Mouse (Mus musculus) heart, postnatal 25 days (tissue): Measurements from ENCODE around the gene Pou3f1. TPM values are rescaled to one million over a fixed set of nuclear protein-coding genes. Genes with fewer than 3 reads are reported as not detected.

Experiments
- DNase-seq: peaks from one replicate; pipeline ENCODE4 v3.0.0; 2022; ENCODE audit warnings: low spot score
- intact Hi-C: fragments of 180-260 bp; cut with DNase I; formaldehyde crosslinking; loops from one replicate; pipeline ENCODE4 v1.15.1; 2025
- total RNA-seq, 2 experiments: library from RNA; stranded (reverse); gene quantifications; 2 replicates each; pipeline ENCODE4 v1.2.3; 2021

Pou3f1 gene
- under 1 TPM; 0.08 to 0.14 TPM for total RNA-seq

DNA sequence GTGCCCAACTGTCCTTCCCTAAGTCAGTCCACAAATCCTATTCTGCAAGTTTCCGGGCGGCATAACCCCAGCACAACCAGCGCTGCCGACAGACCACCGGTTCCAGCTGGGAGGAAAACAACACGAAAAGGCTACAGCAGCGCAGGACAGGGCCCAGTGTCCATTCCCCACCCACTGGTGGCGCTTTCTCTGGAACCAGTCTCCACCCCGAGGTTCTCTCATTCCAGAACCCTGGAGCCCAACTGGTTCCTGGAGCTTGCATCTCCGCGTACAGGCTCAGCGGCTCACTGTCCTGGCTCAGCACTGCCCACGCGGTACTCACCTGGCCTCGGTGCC lies at the start of gene Pou3f1:
Pou3f1 (plus strand) TSS at position 290 of the 336 bp plus-strand sequence.
- intact Hi-C loops = loop anchor here (5.0 kb wide), 1 partner anchor 429 kb away; no protein-coding TSS in a partner anchor
- DNase-seq = no peak

DNA sequence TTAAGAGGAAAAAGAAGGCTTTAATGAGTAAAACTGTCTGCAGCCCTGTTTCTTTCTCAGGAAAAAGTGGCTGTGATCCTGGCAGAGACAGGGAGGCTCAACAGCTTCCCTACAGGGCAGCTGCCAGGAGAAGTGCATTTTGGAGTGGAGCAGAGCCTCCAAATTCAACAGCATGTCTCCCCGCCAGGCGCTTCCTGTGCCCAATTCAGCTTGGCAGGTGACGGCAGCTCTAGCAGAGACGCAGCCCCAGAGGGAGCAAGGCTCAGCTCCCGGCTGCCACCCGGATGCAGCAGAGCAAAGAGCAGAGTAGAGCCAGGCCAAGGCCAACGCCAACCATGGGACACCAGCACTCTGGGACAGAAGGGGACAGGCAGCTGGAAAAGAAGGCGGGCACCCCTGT lies 49.4 kb upstream of the Pou3f1 start:
- DNase-seq = no peak
- intact Hi-C loops = no loop called here

DNA sequence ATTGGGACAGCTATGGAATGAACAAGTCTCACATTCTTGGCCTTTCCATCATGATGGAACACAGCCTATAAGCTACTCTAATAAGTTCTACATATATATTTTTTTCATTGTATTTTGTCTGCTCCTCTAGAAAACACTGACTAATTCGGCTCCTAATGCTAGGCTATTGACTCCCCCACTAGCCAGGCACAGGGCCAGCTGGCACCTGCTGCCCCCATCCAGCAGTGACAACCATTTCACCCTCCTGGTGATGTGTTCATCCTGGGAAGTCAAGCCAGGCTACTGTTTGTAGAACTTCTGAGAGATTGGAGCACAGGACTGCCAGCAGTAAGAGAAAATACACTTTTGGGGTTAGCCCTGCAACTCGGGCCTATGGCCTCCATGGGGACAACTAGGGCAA lies 46.5 kb upstream of the Pou3f1 start:
- no peak for DNase-seq
- intact Hi-C loops = no loop called here

DNA sequence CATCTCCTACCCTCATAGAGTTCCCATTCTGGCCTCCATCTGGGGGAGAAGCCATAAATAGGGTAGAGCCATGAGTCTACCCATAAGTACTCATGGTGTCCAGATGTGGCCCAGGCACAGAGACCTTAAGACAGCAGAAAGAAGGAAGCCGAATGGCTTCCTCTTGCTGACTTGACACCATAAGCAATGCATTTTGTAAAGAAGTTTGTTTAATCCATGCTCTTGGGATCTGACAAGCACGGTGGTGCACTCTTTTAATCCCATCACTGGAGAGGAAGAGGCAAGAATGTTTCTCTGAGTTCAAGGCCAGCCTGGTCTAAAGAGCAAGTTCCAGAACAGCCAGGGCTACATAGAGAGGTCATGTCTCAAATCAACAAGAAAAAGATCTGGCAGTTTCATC lies 45.9 kb upstream of the Pou3f1 start, which contains the start of gene 3100002H09Rik:
3100002H09Rik (minus strand) TSS at position 101 of the 400 bp plus-strand sequence.
- no peak for DNase-seq
- intact Hi-C loops = no loop called here

DNA sequence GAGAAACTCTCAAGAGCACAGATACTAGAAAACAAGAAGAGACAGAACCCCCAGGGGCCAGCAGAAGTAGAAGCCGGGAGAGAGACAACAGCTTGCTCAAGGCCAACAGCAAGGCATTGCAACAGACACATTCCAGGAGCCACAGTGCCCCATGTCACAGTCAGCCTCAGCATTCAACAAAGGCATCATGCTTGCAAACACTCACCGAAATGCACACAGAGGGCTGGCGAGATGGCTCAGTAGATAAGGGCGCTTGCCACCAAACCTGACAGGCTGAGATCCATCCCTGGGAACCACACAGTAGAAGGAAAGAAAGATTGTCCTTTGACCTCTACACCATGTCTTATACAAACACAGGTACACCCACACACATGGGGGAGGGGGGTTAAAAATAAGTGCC lies 44.8 kb upstream of the Pou3f1 start:
- intact Hi-C loops = no loop called here
- no peak for DNase-seq

DNA sequence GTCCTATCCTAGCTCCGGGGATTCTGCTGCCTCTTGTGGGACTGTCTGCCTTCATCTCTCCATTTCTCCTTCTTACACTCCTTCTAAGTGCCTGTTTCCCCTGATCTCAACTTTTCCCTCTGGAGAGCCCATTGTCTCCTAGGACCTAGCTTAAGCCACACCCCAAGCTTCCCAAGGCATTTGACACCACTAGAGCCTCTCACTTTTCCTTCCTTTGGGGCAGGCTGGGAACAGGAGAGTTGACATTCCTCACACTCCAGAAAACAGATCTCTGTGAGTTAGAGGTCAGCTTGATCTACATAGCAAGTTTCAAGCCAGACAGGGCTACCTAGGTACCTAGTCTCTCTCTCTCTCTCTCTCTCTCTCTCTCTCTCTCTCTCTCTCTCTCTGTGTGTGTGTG lies 42.4 kb upstream of the Pou3f1 start:
- intact Hi-C loops = no loop called here
- DNase-seq = no peak

DNA sequence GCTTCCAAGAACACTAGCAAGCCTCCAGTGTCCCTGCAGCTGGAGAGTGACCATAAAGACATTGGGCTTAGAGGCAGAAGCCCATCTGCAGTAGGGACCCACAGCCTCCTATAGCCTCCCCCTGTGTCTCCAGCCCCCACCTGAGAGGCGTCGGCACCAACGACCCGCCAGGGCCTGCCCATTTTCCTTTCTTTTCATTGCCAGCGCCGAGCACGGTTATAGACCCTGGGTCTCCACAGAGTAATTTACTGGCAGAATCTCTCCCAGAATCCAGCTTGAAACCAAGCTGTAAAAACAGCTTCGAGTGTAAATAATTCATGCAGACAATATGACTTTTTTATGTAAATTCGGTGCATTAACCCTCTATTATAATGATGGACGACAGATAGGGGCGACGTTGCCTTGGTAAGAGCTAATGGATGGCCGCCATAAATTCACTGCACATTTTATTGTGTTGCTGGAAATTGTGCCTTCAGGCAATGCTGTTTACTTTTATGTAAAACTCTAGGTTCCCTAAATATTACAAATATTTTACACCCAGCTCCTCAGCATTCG lies 41.1 kb upstream of the Pou3f1 start:
- intact Hi-C loops = no loop called here
- no peak for DNase-seq

DNA sequence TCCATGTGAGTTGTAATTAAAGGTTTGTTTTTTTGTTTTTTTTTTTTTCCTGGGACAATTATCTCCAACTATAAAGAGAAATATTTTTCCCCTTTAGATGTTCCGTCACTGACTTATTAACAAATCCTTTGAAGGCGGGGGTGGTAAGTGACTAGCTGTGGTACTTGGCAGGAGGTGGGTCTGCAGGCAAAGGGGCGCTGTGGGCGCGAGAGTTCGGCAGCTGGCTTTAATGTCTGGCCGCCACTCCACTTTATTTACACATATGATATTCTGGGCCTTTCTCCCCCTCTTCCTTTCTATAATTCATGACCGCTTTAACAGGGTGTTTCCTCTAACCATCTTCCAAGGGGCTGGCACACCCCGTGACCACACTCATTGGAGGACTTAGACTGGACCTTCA lies 40.6 kb upstream of the Pou3f1 start:
- intact Hi-C loops = no loop called here
- no peak for DNase-seq

DNA sequence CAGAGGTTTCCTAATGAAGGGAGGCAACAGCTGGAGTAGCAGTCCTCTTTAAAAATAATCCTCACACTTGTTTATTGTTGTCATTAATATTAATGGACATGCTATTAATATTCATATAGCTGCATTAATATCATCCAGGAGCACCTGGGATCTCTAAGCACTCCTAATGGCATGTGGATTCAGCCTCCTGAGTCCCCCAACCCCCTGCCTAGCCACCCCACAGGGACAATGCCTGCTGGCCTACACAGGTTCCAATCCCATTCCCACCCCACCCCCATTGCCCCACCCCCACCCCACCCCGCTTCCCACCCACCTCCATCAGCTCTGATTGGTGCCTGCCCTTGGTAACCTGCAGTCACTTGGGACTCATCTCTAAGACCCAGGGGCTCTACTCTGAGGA lies 40.0 kb upstream of the Pou3f1 start:
- intact Hi-C loops = no loop called here
- no peak for DNase-seq

DNA sequence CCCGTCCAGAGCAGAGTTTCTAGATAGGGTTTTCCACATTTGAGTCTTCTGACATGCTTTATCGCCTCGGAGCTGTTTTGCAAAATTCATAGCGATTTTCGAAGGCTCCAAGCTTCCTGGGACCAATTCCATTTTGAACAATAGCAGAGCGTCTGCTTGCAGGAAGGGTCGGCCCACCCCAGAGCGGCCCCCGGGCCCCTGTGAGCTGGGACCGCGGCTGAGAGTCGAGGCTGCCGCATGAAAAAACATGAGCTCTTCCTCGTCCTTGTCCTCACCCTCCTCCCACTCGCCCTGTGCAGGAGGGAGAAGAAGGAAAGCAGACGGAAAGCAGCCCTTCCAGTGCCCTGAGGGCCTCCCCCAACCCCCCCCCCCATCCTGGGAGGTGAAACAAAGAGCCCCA lies 38.0 kb upstream of the Pou3f1 start:
- DNase-seq = no peak
- intact Hi-C loops = no loop called here

DNA sequence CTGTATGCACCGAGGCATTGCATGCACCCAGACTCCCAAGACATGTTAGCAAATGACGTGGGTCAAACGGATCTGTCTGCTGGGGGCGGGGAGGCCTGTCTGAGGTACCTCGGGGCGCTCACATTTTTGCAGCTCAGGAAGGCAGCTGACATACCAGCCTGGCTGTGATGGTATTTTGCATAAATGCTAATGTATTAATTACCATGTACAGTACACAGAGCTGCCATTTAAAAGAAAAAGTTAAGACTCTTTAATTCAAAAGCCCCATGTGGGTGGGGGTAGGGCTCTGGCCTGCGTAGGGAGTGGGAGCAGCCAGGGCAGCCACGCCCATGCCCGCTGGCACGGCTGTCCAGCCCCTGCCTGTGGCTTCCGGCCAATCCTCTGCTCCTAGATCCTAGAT lies 35.2 kb upstream of the Pou3f1 start:
- DNase-seq = no peak
- intact Hi-C loops = no loop called here

DNA sequence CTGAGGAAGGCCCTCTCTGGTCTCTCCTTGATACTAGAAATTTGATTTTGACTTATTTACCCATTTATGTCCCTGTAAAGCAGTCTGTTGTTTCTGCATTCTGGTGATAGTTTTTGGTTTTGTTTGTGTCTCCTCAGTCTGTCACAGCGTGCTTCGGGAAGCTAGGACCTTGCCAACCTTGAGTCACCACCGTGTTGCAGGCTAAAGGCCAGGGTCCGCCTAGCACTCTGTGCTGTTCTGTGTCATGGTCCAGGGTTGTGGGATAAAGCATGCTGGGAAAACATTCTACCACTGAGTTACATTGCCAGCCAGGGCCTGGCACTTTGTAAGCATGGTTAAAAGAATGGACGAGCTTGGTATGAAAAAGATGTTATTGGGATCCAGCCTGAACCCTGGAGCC lies 34.0 kb upstream of the Pou3f1 start:
- intact Hi-C loops = no loop called here
- no peak for DNase-seq

DNA sequence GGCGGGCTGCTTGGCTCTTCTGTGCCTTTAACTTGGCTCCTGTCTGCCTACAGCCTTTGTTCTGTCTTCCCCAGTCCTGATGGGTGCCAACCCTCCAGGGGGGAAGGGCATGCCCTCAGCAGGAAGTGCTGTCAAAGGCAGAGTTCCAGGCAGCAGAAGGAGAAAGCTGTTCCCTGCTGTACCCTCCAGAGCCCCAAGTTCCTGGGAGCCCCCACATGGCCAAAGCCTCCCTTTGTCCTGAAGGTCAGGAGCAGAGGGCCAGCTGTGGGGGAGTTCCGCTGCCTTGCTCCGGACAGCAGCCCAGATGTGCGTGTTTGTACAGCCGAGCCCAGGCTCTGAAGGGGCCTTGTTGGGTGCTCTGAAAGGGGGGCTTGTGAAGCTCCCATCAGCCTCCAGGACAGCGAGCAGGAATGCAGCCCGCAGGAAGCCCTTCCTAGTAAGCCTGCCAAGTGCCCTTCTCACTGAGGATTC lies 32.5 kb upstream of the Pou3f1 start:
- no peak for DNase-seq
- intact Hi-C loops = no loop called here

DNA sequence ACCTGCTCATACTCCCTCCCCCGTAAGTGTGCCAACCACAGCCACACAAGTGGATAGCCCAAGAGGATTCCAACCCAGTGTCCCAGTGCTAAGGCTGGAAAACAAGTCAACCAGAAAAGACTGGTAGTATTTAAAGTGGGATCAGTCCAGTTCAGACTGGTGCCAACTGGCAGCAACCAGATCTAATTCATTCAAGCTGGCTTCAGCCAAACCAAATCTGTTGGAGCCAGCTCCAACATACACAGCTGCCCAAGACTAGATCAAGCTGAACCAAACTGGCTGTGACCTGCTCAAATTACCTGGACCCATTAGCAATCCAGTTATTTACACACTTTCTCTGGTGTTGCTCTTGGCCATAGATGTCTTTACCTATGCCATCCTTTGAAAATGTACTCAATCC lies 29.8 kb upstream of the Pou3f1 start:
- no peak for DNase-seq
- intact Hi-C loops = no loop called here

DNA sequence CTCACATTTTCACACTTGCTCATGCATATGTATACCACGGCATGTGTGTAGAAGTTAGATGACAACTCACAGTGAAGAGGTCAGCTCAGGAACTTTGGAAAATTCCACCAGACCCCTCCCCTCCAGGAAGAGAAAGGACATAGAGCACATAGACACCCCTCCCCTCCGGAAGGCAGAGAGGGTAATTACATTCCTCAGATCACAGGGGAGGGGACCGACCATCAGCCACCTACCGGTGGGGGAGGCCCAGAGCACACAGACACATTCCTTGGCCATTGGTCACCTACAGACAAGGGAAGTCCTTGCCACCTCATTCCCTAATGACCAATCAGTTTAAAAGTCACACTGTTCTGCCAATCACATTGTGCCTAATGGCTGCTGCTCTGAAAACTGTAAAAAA lies 25.2 kb upstream of the Pou3f1 start:
- DNase-seq = no peak
- intact Hi-C loops = no loop called here

DNA sequence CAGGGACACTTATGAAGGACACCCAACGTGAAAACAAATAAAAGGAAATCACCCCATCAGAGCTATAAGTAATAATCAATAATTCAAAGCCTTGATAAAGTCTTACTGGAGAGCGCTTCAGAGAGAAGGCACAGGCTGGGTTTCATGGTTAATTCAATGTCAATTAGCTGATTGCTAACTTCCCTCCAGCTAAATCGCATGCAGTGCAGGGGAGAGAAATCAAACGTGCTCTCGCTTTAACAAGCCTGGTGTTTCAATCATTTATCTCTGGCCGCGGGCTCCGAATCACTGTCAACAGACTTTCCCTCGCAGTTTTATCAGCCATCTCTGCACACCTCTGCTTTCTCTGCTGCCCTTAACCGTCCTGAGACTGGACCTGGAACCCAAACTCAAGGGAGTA lies 23.8 kb upstream of the Pou3f1 start:
- intact Hi-C loops = no loop called here
- DNase-seq = no peak

DNA sequence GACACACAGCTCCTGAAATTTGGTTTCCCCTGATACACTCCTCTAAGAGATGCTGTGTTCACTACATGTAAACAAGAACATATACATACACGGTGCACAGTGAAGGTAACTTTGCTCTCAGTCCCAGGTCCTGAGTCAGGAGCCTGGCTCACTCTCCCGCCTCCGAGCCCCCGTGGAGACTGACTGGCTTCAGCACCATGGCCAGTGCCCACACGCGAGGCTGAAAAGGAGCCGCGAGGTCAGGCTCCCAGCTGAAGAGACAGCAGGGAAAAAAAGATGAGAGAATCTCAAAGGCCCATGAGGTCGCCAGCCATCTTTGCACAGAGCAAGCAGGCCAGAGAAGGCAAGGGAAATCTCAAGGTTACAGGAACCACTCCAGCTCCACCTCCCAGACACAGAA lies 23.3 kb upstream of the Pou3f1 start:
- intact Hi-C loops = no loop called here
- DNase-seq = no peak

DNA sequence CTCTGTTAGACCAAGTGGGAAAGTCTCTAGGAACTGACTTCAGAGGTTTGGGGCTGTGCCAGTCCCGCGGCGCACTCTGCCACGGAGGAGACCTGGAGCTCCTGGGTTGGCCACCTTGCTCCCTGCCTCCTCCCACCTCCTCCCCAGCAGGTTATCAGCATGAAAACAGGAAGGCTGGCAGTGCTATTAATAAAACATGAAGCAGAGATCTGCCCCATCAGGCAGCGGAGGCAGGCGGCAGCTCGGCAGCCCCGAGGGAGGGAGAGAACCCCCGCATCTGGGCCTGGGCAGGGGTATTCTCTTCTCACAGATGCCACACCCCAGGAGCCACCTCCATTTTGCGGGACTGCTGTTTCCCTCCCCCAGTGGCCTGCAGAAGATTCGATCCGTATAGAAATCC lies 16.9 kb upstream of the Pou3f1 start:
- DNase-seq = no peak
- intact Hi-C loops = no loop called here

DNA sequence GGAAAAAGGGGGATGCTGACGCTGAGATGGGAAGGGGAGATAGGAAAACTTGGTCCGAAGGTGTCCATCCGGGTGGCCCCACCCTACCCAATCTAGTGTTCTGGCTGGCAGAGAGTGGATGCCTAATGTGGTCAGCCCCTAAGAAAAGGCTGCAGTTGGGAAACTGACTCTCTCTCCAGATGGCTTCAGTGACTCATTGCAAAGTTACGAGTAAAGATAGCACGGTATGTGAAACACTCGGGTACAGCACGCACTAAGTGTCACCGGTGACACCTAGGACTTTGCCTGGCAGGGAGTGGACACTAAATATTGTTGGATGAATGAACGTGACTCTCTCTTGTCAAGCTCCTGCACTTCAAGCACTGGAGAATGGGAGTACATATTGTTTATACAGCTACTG lies 12.7 kb upstream of the Pou3f1 start:
- intact Hi-C loops = no loop called here
- DNase-seq = no peak

DNA sequence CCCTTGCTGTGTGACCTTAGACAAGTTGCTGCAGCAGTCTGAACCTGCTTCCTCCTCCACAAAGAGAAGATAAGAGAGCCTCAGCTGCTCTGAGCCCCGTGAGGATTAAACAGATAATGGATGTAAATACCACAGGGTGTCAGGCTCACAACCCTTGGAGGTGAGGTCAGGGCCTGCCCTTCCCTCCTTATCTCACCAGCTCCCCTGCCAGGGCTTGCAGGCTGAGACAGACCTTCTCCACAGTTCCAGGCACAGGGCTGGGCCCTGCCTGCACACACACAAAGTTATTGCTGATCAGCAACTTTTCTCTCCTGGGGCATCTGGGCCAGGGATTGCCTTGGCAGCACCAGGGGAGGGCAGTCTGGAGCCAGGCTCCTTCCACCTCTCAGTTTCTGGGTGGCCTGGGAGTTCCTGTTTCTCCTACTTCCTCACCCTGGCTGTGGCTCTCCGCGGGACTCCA lies 11.6 kb upstream of the Pou3f1 start:
- DNase-seq = no peak
- intact Hi-C loops = no loop called here

DNA sequence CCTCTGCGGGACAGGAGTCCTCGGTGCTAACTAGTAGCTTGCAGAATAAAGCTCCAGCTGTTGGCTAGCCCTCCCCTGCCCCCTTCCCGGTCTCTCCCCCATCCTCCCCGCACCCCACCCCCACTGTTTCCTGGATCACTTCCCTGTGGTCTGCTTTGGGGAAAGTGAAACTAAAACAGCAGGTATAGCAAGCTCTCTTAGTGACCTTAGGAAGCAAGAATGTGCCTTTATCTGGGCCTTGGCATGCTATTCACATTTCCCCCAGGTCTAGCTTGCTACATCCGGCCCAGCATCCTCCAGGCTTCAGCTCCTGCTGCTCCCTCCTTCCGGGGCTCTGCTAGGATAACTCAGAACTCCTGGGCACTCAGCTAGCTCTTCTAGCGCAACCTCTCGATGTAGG lies 10.0 kb upstream of the Pou3f1 start:
- no peak for DNase-seq
- intact Hi-C loops = no loop called here

DNA sequence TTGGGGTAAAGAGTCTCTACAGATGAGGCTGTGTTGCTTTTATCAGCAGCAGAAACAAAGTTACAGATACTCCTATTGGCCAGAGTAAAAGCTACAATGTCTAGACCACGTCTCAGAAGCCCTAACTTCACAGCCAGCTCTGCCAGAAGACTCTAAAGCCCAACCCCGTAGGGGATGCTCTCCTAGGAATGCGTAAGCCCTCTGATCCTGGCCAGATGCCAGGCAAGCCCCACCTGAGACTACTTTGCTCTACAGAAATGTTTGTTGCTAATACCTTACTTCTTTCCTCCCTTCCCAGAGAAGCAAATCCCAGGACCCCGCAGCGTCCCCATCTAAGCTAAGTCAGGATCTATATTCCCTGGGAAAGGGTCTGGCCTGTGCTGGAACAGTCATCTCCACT lies 8.7 kb upstream of the Pou3f1 start:
- DNase-seq = no peak
- intact Hi-C loops = no loop called here

DNA sequence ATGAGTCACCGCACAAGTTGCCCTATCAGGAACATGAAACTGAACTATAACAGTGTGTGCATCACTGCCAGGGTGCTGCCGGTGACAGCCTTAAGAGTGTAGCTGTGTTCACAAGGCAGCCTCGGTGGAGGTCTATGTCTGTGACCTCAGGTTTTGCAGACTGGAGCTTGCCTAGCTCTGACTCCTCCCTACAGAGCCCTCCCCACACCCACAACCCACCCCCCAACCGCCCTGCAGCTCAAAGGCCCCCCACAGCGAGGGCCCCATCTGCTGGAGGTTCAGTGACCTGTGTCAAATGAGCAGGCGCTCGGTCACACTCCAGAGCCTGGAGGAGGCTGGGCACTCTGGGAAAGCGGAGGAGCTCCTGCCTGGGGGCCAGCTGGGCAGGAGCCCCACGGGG lies 3.7 kb upstream of the Pou3f1 start:
- DNase-seq = no peak
- intact Hi-C loops = no loop called here
